Comparison of ENCODE assay signal across 8 mouse cellular contexts in genomic region chr7:132315149-132316091, GRCm38 (mm10). TPM values are rescaled to one million over a fixed set of nuclear protein-coding genes. Genes with fewer than 3 reads are reported as not detected.
DNase-seq lines count a peak whose midpoint lies in the region; ATAC-seq and TF ChIP-seq lines count a peak whose summit lies in the region.

No protein-coding gene starts in this region.

- H3K4me2 ChIP-seq in forebrain, embryonic 14.5 days (ENCODE audit: low read length), result peak overlapping the region; percentile 95
- H3K4me2 ChIP-seq in neural tube, embryonic 15.5 days, result peak overlapping the region; percentile 81

- no peaks in the 10 kb centered on the region for H3K9me3 ChIP-seq in ES-Bruce4 (replicated peaks; ENCODE audit: control insufficient read depth, insufficient read depth, low read length, poor library complexity, severe bottlenecking)
- H3K9me3 ChIP-seq in forebrain, embryonic 14.5 days (replicated peaks; ENCODE audit: control insufficient read depth, low read length), result no peaks in the 10 kb centered on the region
- H3K9me3 ChIP-seq in neural tube, embryonic 15.5 days (replicated peaks), result no peaks in the 10 kb centered on the region

- TF ChIP-seq POLR2A in ES-Bruce4 (IDR thresholded peaks at IDR 0.05; ENCODE audit: insufficient read depth, low read length), result no peak
- peak; percentile 6; the same call in 1 of the 2 replicates for TF ChIP-seq POLR2A in lung, adult 2 months (IDR thresholded peaks at IDR 0.05; ENCODE audit: borderline replicate concordance, extremely low read depth, low read depth, low read length)

- WGBS in forebrain, embryonic 14.5 days, result 1% methylated on average over 47 of the region's 51 CpGs
- WGBS in large intestine, adult 2 months, result 5% methylated on average over 51 of the region's 51 CpGs
- WGBS in lung, adult 2 months, result 2% methylated on average over 51 of the region's 51 CpGs
- 1% methylated on average over 47 of the region's 51 CpGs for WGBS in neural tube, embryonic 15.5 days

- H3K36me3 ChIP-seq in ES-Bruce4 (ENCODE audit: control insufficient read depth, insufficient read depth, low read length, poor library complexity, severe bottlenecking), result no peaks in the 10 kb centered on the region
- H3K36me3 ChIP-seq in forebrain, embryonic 14.5 days (ENCODE audit: control insufficient read depth, insufficient read depth, low read length), result no peaks in the 10 kb centered on the region
- no peaks in the 10 kb centered on the region for H3K36me3 ChIP-seq in neural tube, embryonic 15.5 days

- peak overlapping the region; percentile 48 for H3K4me3 ChIP-seq in ES-Bruce4 (ENCODE audit: low read depth, low read length)
- H3K4me3 ChIP-seq in forebrain, embryonic 14.5 days (ENCODE audit: low read depth, low read length), result peak overlapping the region; percentile 81
- peak overlapping the region; percentile 71 for H3K4me3 ChIP-seq in lung, adult 2 months (replicated peaks; ENCODE audit: extremely low read depth, low read depth, low read length)
- peak overlapping the region; percentile 87 for H3K4me3 ChIP-seq in neural tube, embryonic 15.5 days (replicated peaks)

- peak; percentile 73 for ATAC-seq in forebrain, embryonic 14.5 days
- ATAC-seq in neural tube, embryonic 15.5 days (ENCODE audit: low FRiP score), result peak; percentile 67

- TF ChIP-seq CTCF in ES-Bruce4 (IDR thresholded peaks at IDR 0.05; ENCODE audit: low read depth, low read length), result no peak
- peak; percentile 61 for TF ChIP-seq CTCF in lung, adult 2 months (IDR thresholded peaks at IDR 0.05; ENCODE audit: insufficient read depth, low read length)

- TF ChIP-seq EP300 in ES-Bruce4 (IDR thresholded peaks at IDR 0.05; ENCODE audit: insufficient read depth, low read depth, low read length), result 0 out of 2 replicates have a peak, but pooled peaks have one; percentile 18

- peak; percentile 69 for DNase-seq in cerebellum, adult 11 months
- peak; percentile 86 for DNase-seq in forebrain, embryonic 14.5 days (ENCODE audit: low spot score)
- peak; percentile 69 to 79 for DNase-seq in heart, postnatal 14 days
- DNase-seq in large intestine, adult 2 months (ENCODE audit: low read depth, low spot score), result peak; percentile 53
- peak; percentile 59 for DNase-seq in lung, adult 2 months
- peak; percentile 49 for DNase-seq in testis, postnatal 14 days (ENCODE audit: low spot score)

- intact Hi-C loops in heart, postnatal 14 days (cut with DNase I), result loop anchor here (2.0 to 5.0 kb wide), 4 partner anchors 63 to 235 kb away; no protein-coding TSS in a partner anchor

- H3K27ac ChIP-seq in ES-Bruce4 (ENCODE audit: insufficient read depth, low read length), result no peak overlapping the region
- peak overlapping the region; percentile 84 for H3K27ac ChIP-seq in forebrain, embryonic 14.5 days (ENCODE audit: low read depth, low read length)
- H3K27ac ChIP-seq in neural tube, embryonic 15.5 days (replicated peaks), result peak overlapping the region; percentile 90

- peak overlapping the region; percentile 44 for H3K9ac ChIP-seq in ES-Bruce4 (ENCODE audit: low read depth, poor library complexity, severe bottlenecking)
- H3K9ac ChIP-seq in forebrain, embryonic 14.5 days (ENCODE audit: low read length), result peak overlapping the region; percentile 94
- H3K9ac ChIP-seq in neural tube, embryonic 15.5 days (replicated peaks), result peak overlapping the region; percentile 75

- H3K4me1 ChIP-seq in ES-Bruce4 (ENCODE audit: control insufficient read depth, insufficient read depth, low read length), result no peaks in the 10 kb centered on the region
- H3K4me1 ChIP-seq in forebrain, embryonic 14.5 days (ENCODE audit: control insufficient read depth, insufficient read depth, low read length), result peaks cover 17% of the 10 kb centered on the region
- H3K4me1 ChIP-seq in lung, adult 2 months (ENCODE audit: control insufficient read depth, insufficient read depth, low read length), result peaks cover 13% of the 10 kb centered on the region
- H3K4me1 ChIP-seq in neural tube, embryonic 15.5 days, result peaks cover 53% of the 10 kb centered on the region

- H3K27me3 ChIP-seq in ES-Bruce4 (ENCODE audit: control insufficient read depth, insufficient read depth, low read length, poor library complexity, severe bottlenecking), result peaks cover 8% of the 10 kb centered on the region; the same call in 1 of the 2 replicates
- H3K27me3 ChIP-seq in forebrain, embryonic 14.5 days (replicated peaks; ENCODE audit: control insufficient read depth, insufficient read depth, low read length), result no peaks in the 10 kb centered on the region
- no peaks in the 10 kb centered on the region for H3K27me3 ChIP-seq in neural tube, embryonic 15.5 days (replicated peaks)

RNA-seq across cellular contexts. Expression of gene Chst15, which starts 1.6 kb away (rescaled TPM):
- polyA plus RNA-seq in ES-Bruce4 (2011; ENCODE audit: insufficient read depth, insufficient read length, low read depth, missing spikeins), result 15.4 and 20.7 TPM in 2 replicates
- polyA plus RNA-seq in forebrain, embryonic 14.5 days (2014; fragmentation: Nextera tagmentation; extraction: Ambion mirVana), result 8.4 and 10.8 TPM in 2 replicates
- 10 to 100 TPM; 11.8 to 12.4 TPM for total RNA-seq in heart, postnatal 14 days (2021)
- 6.4 and 7.9 TPM in 2 replicates for polyA plus RNA-seq in large intestine, adult 2 months (2012; rRNA removed)
- polyA plus RNA-seq in lung, adult 2 months (2012; rRNA removed), result 14.1 and 14.7 TPM in 2 replicates
- polyA plus RNA-seq in neural tube, embryonic 15.5 days (2015; fragmentation: Nextera tagmentation; extraction: Ambion mirVana), result 17.1 and 19.7 TPM in 2 replicates

Comparison
In these comparisons a context has a peak if more than half of its experiments do, and no peak if none do; other contexts are left out.
1. H3K9ac ChIP-seq: peak in every context shown above with its lines; median percentile 94 in forebrain, embryonic 14.5 days; 75 in neural tube, embryonic 15.5 days; 44 in ES-Bruce4.